Mouse (Mus musculus): ENCODE measurements around the gene Krt80. TPM values are rescaled to one million over a fixed set of nuclear protein-coding genes. Genes with fewer than 3 reads are reported as not detected.

Krt80 gene
- polyA plus RNA-seq, 1 experiment from 2014 or later, result not detected

DNA sequence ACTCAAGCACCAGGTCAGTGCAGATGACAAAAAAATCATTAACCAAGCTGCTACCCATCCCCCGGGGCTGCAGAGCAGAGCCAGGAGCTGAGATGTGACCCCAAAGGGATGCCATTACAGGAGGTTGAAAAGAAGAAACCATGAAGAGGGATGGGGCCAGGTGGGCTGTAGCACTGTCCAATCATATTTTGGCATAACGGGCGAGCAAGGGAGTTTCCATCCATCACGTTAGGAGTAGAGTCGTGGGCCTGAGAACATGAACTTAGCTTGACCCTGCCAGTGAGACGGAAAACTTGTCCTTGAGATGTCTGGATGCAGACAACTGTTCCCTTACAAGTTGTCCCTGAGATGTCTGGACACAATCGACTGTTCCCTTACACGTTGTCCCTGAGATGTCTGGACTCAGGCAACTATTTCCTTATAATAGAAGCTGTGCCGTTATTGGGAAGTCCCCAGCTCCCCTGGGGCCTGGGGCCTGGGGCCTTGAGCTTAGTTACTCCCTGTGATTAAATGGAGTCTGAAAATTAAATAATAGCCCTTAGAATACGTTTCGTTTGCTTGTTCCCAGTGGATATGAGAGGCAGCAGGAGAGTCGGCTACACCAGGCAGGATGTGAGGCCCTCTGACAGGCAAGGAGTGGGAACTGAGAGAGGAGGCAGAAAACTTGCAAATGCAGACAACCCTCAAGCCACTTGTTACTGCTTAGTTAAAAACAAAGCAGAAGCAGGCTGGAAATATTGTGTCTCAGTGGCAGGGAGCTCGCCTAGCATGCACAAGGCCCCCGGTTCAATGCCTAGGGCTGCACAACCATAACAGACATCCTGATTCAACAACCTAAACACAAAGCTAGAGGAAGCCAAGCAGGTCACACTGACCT lies 50.8 kb downstream of the Krt80 start:
- DNase-seq (ENCODE audit: low spot score) (no peak), ATAC-seq (no peak)
- Histone ChIP-seq H3K27ac (ENCODE audit: low read depth, low read length) (no peak overlapping the region), H3K4me3 (ENCODE audit: low read depth, low read length) (no peak overlapping the region), H3K9me3 (replicated peaks; ENCODE audit: control insufficient read depth, low read length) (no peaks in the 10 kb centered on the region), H3K36me3 (ENCODE audit: control insufficient read depth, insufficient read depth, low read length) (no peaks in the 10 kb centered on the region), H3K27me3 (replicated peaks; ENCODE audit: control insufficient read depth, insufficient read depth, low read length) (no peaks in the 10 kb centered on the region), H3K4me2 (ENCODE audit: low read length) (no peak overlapping the region), H3K9ac (ENCODE audit: low read length) (no peak overlapping the region), H3K4me1 (ENCODE audit: control insufficient read depth, insufficient read depth, low read length) (peaks cover 6% of the 10 kb centered on the region; the same call in 1 of the 2 replicates)
- WGBS, result 64% methylated on average over 14 of the region's 14 CpGs

DNA sequence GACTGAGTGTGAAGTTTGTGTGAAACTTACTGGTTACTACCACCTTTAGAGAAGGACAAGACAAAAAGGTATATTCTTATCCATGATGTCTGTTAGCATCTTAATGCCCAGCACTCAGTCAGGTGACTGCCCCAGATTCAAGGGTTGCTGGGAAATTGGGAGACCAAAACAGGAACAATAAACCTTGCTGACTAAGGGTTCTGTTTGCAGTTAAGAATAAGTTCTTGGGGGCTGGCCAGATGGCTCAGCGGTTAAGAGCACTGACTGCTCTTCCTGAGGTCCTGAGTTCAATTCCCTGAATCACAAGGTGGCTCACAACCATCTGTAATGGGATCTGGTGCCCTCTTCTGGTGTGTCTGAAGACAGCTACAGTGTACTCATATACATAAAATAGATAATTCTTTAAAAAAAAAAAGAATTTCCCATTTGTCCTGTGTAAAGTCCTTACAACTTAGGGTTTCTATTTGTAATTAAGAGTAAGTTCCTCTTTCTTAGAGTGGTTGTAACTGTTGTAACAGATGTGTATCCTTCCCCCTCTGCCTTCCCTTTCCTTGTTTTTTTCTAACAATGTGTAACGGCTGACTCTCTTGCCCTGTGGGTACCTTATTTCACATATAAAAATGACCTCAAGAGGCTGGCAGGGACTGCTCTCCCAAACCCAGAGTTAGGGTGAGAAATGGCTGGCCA lies 52.0 kb downstream of the Krt80 start:
- ATAC-seq (no peak), DNase-seq (ENCODE audit: low spot score) (no peak)
- Histone ChIP-seq H3K4me2 (ENCODE audit: low read length) (no peak overlapping the region), H3K27me3 (replicated peaks; ENCODE audit: control insufficient read depth, insufficient read depth, low read length) (no peaks in the 10 kb centered on the region), H3K36me3 (ENCODE audit: control insufficient read depth, insufficient read depth, low read length) (no peaks in the 10 kb centered on the region), H3K4me1 (ENCODE audit: control insufficient read depth, insufficient read depth, low read length) (peaks cover 6% of the 10 kb centered on the region; the same call in 1 of the 2 replicates), H3K27ac (ENCODE audit: low read depth, low read length) (no peak overlapping the region), H3K9me3 (replicated peaks; ENCODE audit: control insufficient read depth, low read length) (no peaks in the 10 kb centered on the region), H3K9ac (ENCODE audit: low read length) (no peak overlapping the region), H3K4me3 (ENCODE audit: low read depth, low read length) (no peak overlapping the region)
- 78% methylated on average over 2 of the region's 2 CpGs for WGBS

DNA sequence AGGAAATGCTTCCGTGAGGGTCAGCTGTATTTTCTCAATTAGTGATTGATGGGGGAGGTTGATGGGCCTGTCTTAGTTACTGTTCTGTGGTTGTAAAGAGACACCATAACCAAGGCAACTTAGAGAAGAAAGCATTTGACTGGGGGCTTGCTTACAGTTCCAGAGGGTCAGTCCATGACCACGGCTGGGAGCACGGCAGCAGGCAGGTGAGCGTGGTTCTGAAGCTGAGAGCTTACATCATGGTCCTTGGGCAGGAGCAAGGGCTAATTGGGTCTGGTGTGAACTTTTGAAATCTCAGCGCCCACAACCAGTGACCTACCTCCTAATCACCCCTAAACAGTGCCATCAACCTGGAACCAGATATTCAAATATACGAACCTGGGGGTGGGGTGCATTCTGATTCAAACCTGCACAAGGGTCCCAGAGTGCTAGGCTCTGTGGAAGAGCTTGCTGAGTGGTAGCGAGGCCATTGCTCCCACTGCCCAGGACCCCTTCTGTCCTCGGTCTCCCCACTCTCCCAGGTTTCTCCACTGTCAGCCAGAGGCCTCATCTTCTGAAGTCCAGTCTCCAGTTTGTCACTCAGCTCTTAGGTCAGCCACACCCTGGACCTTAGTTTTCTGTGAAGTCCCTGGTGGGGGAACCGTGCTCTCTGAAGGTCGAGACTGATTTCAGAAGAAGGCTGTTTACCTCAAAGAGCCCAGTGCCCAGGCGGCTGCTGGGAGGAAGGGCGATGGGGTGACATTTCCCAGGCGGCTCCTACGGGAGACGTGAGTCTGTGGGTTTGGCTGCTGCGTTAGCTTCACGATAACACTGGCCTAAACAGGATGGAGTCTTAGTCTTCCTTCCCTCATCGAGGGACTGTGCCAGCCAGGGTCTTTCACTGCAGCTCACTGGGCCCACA lies 52.8 kb downstream of the Krt80 start:
- H3K4me1 ChIP-seq (ENCODE audit: control insufficient read depth, insufficient read depth, low read length), result peaks cover 6% of the 10 kb centered on the region; the same call in 1 of the 2 replicates
- no peak for ATAC-seq
- WGBS, result 84% methylated on average over 18 of the region's 18 CpGs

GRCm38 (mm10) chr15:101316279-101316912 lies 53.6 kb downstream of the Krt80 start:
- no peak overlapping the region for H3K27ac ChIP-seq (ENCODE audit: low read depth, low read length)
- H3K4me2 ChIP-seq (ENCODE audit: low read length), result peak overlapping the region; percentile 26; the same call in 1 of the 2 replicates
- H3K4me3 ChIP-seq (ENCODE audit: low read depth, low read length), result no peak overlapping the region
- H3K27me3 ChIP-seq (replicated peaks; ENCODE audit: control insufficient read depth, insufficient read depth, low read length), result no peaks in the 10 kb centered on the region
- ATAC-seq (peak; percentile 47), DNase-seq (ENCODE audit: low spot score) (no peak)
- peaks cover 6% of the 10 kb centered on the region; the same call in 1 of the 2 replicates for H3K4me1 ChIP-seq (ENCODE audit: control insufficient read depth, insufficient read depth, low read length)
- WGBS, result 52% methylated on average over 13 of the region's 13 CpGs
- no peaks in the 10 kb centered on the region for H3K9me3 ChIP-seq (replicated peaks; ENCODE audit: control insufficient read depth, low read length)
- no peaks in the 10 kb centered on the region for H3K36me3 ChIP-seq (ENCODE audit: control insufficient read depth, insufficient read depth, low read length)
- H3K9ac ChIP-seq (ENCODE audit: low read length), result no peak overlapping the region

More for the DNA sequence above, 52.8 kb downstream of the Krt80 start:
- no peaks in the 10 kb centered on the region for H3K9me3 ChIP-seq (replicated peaks; ENCODE audit: control insufficient read depth, low read length)
- no peaks in the 10 kb centered on the region for H3K36me3 ChIP-seq (ENCODE audit: control insufficient read depth, insufficient read depth, low read length)
- H3K4me2 ChIP-seq (ENCODE audit: low read length), result no peak overlapping the region
- H3K9ac ChIP-seq (ENCODE audit: low read length), result no peak overlapping the region
- DNase-seq (ENCODE audit: low spot score), result no peak
- no peaks in the 10 kb centered on the region for H3K27me3 ChIP-seq (replicated peaks; ENCODE audit: control insufficient read depth, insufficient read depth, low read length)
- H3K27ac ChIP-seq (ENCODE audit: low read depth, low read length), result no peak overlapping the region
- H3K4me3 ChIP-seq (ENCODE audit: low read depth, low read length), result no peak overlapping the region

- peak overlapping the region; percentile 26; the same call in 1 of the 2 replicates for H3K4me2 ChIP-seq (ENCODE audit: low read length)
- H3K27ac ChIP-seq (ENCODE audit: low read depth, low read length), result no peak overlapping the region
- no peak overlapping the region for H3K4me3 ChIP-seq (ENCODE audit: low read depth, low read length)
- no peaks in the 10 kb centered on the region for H3K9me3 ChIP-seq (replicated peaks; ENCODE audit: control insufficient read depth, low read length)
- 3% methylated on average over 11 of the region's 11 CpGs for WGBS
- DNase-seq (ENCODE audit: low spot score), result peak; percentile 96
- peak; percentile 95 for ATAC-seq
- H3K36me3 ChIP-seq (ENCODE audit: control insufficient read depth, insufficient read depth, low read length), result no peaks in the 10 kb centered on the region
- H3K9ac ChIP-seq (ENCODE audit: low read length), result no peak overlapping the region
- H3K27me3 ChIP-seq (replicated peaks; ENCODE audit: control insufficient read depth, insufficient read depth, low read length), result no peaks in the 10 kb centered on the region
- peaks cover 6% of the 10 kb centered on the region; the same call in 1 of the 2 replicates for H3K4me1 ChIP-seq (ENCODE audit: control insufficient read depth, insufficient read depth, low read length)
Observed at GRCm38 (mm10) chr15:101315832-101316231, 54.1 kb downstream of the Krt80 start.

- Histone ChIP-seq H3K27me3 (replicated peaks; ENCODE audit: control insufficient read depth, insufficient read depth, low read length) (no peaks in the 10 kb centered on the region), H3K4me1 (ENCODE audit: control insufficient read depth, insufficient read depth, low read length) (peaks cover 6% of the 10 kb centered on the region; the same call in 1 of the 2 replicates), H3K4me3 (ENCODE audit: low read depth, low read length) (no peak overlapping the region), H3K27ac (ENCODE audit: low read depth, low read length) (no peak overlapping the region), H3K9me3 (replicated peaks; ENCODE audit: control insufficient read depth, low read length) (no peaks in the 10 kb centered on the region), H3K36me3 (ENCODE audit: control insufficient read depth, insufficient read depth, low read length) (no peaks in the 10 kb centered on the region), H3K4me2 (ENCODE audit: low read length) (no peak overlapping the region), H3K9ac (ENCODE audit: low read length) (no peak overlapping the region)
- ATAC-seq, result no peak
- 70% methylated on average over 4 of the region's 4 CpGs for WGBS
- no peak for DNase-seq (ENCODE audit: low spot score)
Observed at GRCm38 (mm10) chr15:101315378-101315777, 54.6 kb downstream of the Krt80 start.

DNA sequence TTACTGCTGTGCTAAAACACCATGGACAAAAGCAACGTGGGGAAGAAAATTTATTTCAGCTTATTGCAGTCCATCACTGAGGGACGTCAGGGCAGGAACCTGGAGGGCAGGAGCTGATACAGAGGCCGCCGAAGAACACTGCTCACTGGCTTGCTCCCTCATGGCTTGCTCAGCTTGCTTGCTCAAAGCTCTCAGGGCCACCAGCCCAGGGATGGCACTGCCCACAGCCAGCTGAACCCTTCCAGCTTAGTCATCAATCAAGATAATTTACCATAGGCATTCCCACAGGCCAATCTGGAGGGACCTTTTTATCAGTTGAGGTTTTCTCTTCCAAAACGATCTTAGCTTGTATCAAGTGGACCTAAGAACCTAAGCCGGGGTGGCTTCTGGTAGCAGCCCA lies 58.0 kb downstream of the Krt80 start:
- no peak overlapping the region for H3K9ac ChIP-seq (ENCODE audit: low read length)
- DNase-seq (ENCODE audit: low spot score) (no peak), ATAC-seq (no peak)
- H3K4me2 ChIP-seq (ENCODE audit: low read length), result no peak overlapping the region
- no peak overlapping the region for H3K4me3 ChIP-seq (ENCODE audit: low read depth, low read length)
- H3K4me1 ChIP-seq (ENCODE audit: control insufficient read depth, insufficient read depth, low read length), result peaks cover 9% of the 10 kb centered on the region; the same call in 1 of the 2 replicates
- H3K27me3 ChIP-seq (replicated peaks; ENCODE audit: control insufficient read depth, insufficient read depth, low read length), result no peaks in the 10 kb centered on the region
- H3K9me3 ChIP-seq (replicated peaks; ENCODE audit: control insufficient read depth, low read length), result no peaks in the 10 kb centered on the region
- H3K36me3 ChIP-seq (ENCODE audit: control insufficient read depth, insufficient read depth, low read length), result no peaks in the 10 kb centered on the region
- 91% methylated on average over 6 of the region's 6 CpGs for WGBS
- no peak overlapping the region for H3K27ac ChIP-seq (ENCODE audit: low read depth, low read length)

Measured in forebrain, embryonic 14.5 days (tissue).